Mouse (Mus musculus) kidney, embryonic 16.5 days (tissue): ENCODE measurements around the gene Tshr. TPM values are rescaled to one million over a fixed set of nuclear protein-coding genes. Genes with fewer than 3 reads are reported as not detected.
A peak's percentile ranks its signal among the peaks of the same experiment; 100 is the strongest.
"Not testable (repeated sequence)": the region's sequence is repeated elsewhere in the genome, so short reads cannot be mapped to it uniquely, and the experiment has no call there.

Experiments
- ATAC-seq: fragments of 200-750 bp; cut with Nextera tagmentation; 2 replicates; pipeline ENCODE4 v1.8.0; 2017; ENCODE audit warnings: moderate TSS enrichment; ENCODE audit not compliant: low FRiP score, low TSS enrichment
- H3K27ac ChIP-seq: fragments of 300-500 bp; sonication (generic); 2 replicates; pipeline ENCODE4 v1.5.1; 2014; ENCODE audit warnings: low read length
- H3K27me3 ChIP-seq: fragments of 300-500 bp; sonication (generic); 2 replicates; pipeline ENCODE4 v1.6.1; 2014; ENCODE audit warnings: low read length, control low read depth, mixed read lengths; ENCODE audit not compliant: insufficient read depth
- H3K36me3 ChIP-seq: fragments of 300-500 bp; sonication (generic); 2 replicates; pipeline ENCODE4 v1.6.1; 2014; ENCODE audit warnings: low read length, control low read depth, mixed read lengths; ENCODE audit not compliant: insufficient read depth
- H3K4me1 ChIP-seq: fragments of 300-500 bp; sonication (generic); 2 replicates; pipeline ENCODE4 v1.6.1; 2014; ENCODE audit warnings: low read length, control low read depth, mixed read lengths; ENCODE audit not compliant: insufficient read depth
- H3K4me2 ChIP-seq: fragments of 300-500 bp; sonication (generic); replicated peaks from 2 replicates; pipeline ENCODE4 v1.6.1; 2014; ENCODE audit warnings: low read depth, low read length
- H3K4me3 ChIP-seq: fragments of 300-500 bp; sonication (generic); 2 replicates; pipeline ENCODE4 v1.5.1; 2014; ENCODE audit warnings: mild to moderate bottlenecking, low read length
- H3K9ac ChIP-seq: fragments of 300-500 bp; sonication (generic); replicated peaks from 2 replicates; pipeline ENCODE4 v1.6.1; 2014; ENCODE audit warnings: low read length
- H3K9me3 ChIP-seq: fragments of 300-500 bp; sonication (generic); 2 replicates; pipeline ENCODE4 v1.6.1; 2016; ENCODE audit warnings: low read length, control low read depth
- WGBS: fragments of 180-500 bp; shearing (Covaris S2); extraction: QIAGEN DNeasy Blood & Tissue Kit; methylation state at CpG from one replicate; pipeline ENCODE4 v1.1.7; 2014; 5-methylcytosine and 5-hydroxymethylcytosine counted together
- polyA plus RNA-seq: library from polyadenylated mRNA; unstranded; fragments of >200 nt; fragmentation: Nextera tagmentation; extraction: Ambion mirVana; gene quantifications from 2 replicates; pipeline ENCODE4 v1.2.1, GENCODE M21; 2015

Tshr gene
- polyA plus RNA-seq, 1 experiment from 2014 or later = 0.81 TPM

DNA sequence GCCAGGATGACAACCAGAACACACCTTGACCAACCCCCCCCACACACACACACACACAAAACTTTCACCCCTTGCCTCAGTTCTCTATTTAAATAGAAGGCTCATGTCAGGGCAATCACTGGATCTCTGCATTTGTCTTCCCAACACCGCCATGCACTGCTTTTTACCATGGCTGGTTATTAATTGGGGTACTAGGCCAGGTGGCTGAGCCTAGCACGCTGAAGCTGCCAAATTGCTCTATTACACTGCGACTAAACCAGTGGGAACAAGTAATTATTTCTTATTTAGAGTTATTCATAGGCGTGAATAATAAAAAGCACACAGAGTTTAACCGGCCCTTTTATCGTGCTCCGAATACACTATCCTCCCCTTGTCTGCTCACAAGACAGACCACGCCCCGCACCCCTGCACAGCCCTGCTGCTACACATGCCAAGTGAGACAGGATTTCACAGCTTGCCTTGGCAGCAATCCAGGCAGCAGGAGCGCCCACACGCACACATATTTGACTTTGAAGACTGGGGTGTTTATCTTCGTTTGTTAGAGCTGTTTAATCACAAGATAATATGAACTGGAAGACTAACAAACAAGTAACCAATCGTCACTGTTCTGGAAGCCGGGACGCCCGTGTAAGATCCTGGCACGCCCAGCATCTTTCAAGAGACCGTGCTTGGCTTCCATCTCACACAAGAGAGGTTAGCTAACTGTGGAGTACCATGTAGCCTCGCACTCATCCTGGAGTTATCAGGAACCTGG lies 167.6 kb downstream of the Tshr start:
- Histone ChIP-seq H3K27ac (no peak overlapping the region), H3K36me3 (peaks cover 2% of the 10 kb centered on the region; the same call in 1 of the 2 replicates), H3K9me3 (no peaks in the 10 kb centered on the region), H3K4me1 (no peaks in the 10 kb centered on the region), H3K4me2 (no peak overlapping the region), H3K27me3 (no peaks in the 10 kb centered on the region), H3K9ac (no peak overlapping the region), H3K4me3 (no peak overlapping the region)
- 0 out of 2 replicates have a peak, but pooled peaks have one; percentile 63 for ATAC-seq
- WGBS = 65% methylated on average over 19 of the region's 19 CpGs

GRCm38 (mm10) chr12:91557358-91558005 lies 173.1 kb downstream of the Tshr start:
- not testable (repeated sequence) for H3K9ac ChIP-seq, H3K27me3 ChIP-seq
- WGBS = 87% methylated on average over 8 of the region's 8 CpGs

DNA sequence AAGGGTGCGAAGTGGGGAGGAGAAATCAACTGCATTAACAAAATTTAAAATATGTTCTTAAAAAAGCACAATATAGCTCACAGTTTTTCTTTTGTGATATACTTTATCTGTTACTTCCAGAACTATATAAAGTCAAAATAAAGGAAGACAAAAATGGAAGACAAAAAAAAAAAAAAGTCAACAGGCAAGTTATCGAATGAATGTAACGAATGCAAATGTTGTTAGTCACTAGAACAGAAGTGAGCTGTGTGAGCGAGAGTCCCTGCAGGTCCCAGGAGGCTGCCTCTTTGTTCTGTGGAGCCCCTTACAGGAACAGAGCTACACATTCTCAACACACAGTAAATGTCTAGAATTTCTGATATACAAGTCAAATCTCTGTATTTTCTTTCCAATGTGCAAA lies 173.8 kb downstream of the Tshr start:
- not testable (repeated sequence) for H3K4me1 ChIP-seq, H3K27me3 ChIP-seq, H3K27ac ChIP-seq, H3K4me2 ChIP-seq, ATAC-seq, H3K9ac ChIP-seq, H3K9me3 ChIP-seq, H3K4me3 ChIP-seq
- WGBS = 88% methylated on average over 4 of the region's 4 CpGs
- peaks cover 18% of the 10 kb centered on the region for H3K36me3 ChIP-seq

More at GRCm38 (mm10) chr12:91557358-91558005, 173.1 kb downstream of the Tshr start:
- not testable (repeated sequence) for H3K27ac ChIP-seq, H3K4me2 ChIP-seq, H3K4me1 ChIP-seq, H3K4me3 ChIP-seq, H3K9me3 ChIP-seq
- peaks cover 15% of the 10 kb centered on the region for H3K36me3 ChIP-seq
- peak; percentile 95 for ATAC-seq

- H3K27me3 ChIP-seq = no peaks in the 10 kb centered on the region
- H3K4me2 ChIP-seq = no peak overlapping the region
- WGBS = 91% methylated on average over 4 of the region's 4 CpGs
- no peak overlapping the region for H3K4me3 ChIP-seq
- H3K36me3 ChIP-seq = peaks cover 48% of the 10 kb centered on the region
- ATAC-seq = no peak
- H3K9me3 ChIP-seq = no peaks in the 10 kb centered on the region
- no peak overlapping the region for H3K9ac ChIP-seq
- no peaks in the 10 kb centered on the region for H3K4me1 ChIP-seq
- no peak overlapping the region for H3K27ac ChIP-seq
Observed at GRCm38 (mm10) chr12:91567145-91567544, 182.8 kb downstream of the Tshr start.

GRCm38 (mm10) chr12:91569255-91569654 lies 184.9 kb downstream of the Tshr start:
- no peak overlapping the region for H3K9ac ChIP-seq
- H3K9me3 ChIP-seq = no peaks in the 10 kb centered on the region
- H3K4me1 ChIP-seq = no peaks in the 10 kb centered on the region
- WGBS = 90% methylated on average over 3 of the region's 3 CpGs
- peaks cover 49% of the 10 kb centered on the region for H3K36me3 ChIP-seq
- H3K4me2 ChIP-seq = no peak overlapping the region
- no peak overlapping the region for H3K4me3 ChIP-seq
- H3K27me3 ChIP-seq = no peaks in the 10 kb centered on the region
- H3K27ac ChIP-seq = no peak overlapping the region
- no peak for ATAC-seq

GRCm38 (mm10) chr12:91571708-91572107 lies 187.3 kb downstream of the Tshr start:
- no peak overlapping the region for H3K4me3 ChIP-seq
- H3K36me3 ChIP-seq = peaks cover 49% of the 10 kb centered on the region
- H3K9me3 ChIP-seq = no peaks in the 10 kb centered on the region
- ATAC-seq = no peak
- no peak overlapping the region for H3K27ac ChIP-seq
- H3K4me1 ChIP-seq = no peaks in the 10 kb centered on the region
- no peak overlapping the region for H3K4me2 ChIP-seq
- no peaks in the 10 kb centered on the region for H3K27me3 ChIP-seq
- no peak overlapping the region for H3K9ac ChIP-seq
- 89% methylated on average over 2 of the region's 2 CpGs for WGBS

DNA sequence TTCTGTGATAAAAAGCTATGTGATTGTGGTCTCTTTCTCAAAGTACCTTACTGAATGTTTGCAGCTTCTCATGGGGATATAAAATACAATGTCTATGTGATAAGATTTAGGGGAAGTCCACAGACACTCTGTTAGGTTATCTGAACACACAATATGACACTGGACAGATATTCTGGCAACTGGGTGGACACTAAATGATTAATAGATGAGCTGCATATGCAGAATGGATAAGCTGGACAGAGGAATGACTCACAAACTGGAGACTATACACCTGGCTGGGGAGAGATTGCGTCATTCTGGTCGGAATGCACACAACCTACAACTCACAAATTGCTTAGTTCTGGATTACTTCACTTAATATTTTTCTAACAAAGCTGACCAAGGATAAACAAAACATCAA lies 195.3 kb downstream of the Tshr start:
- H3K36me3 ChIP-seq = peaks cover 34% of the 10 kb centered on the region
- WGBS = 84% methylated on average over 2 of the region's 2 CpGs

DNA sequence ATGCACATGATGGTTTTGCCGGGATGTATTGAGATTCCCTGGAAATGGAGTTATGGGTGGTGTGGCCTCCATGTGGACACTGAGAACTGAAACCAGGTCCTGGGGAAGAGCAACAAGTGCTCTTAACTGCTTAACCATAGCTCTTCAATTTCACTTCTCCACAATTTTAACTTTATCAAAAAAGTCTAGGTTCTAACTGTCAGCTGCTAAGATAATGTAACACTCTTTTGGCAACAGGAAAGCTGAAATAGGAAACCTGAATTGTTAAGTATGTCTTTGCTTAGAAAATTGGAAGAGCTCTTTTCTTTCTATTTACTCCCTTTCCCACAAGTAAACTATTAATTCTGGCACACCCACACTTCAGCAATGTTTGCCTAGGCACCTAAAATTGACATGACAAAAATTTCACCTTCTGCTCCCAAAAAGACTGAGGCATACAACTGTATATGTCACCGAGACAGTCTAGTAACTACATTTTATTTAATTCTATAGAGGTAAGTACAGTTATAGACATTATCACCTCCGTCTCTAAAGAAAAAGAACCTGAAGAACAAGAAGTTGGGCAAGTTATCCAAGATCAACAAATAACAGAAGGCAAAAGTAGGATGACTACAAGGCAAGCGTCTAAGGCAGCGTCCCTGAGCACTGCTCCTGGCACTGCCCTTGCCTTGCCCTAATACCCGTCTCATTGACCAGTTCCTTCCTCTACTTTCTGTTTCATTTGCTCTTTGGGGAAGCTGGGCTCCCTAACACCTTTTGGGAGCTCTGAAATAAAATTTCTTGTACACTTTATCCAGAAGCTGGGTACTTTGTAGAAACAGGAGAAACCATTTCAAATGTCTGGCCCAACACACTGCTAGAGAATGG lies 197.1 kb downstream of the Tshr start:
- Histone ChIP-seq H3K27me3 (no peaks in the 10 kb centered on the region), H3K4me2 (no peak overlapping the region), H3K9me3 (no peaks in the 10 kb centered on the region), H3K4me1 (peaks cover 11% of the 10 kb centered on the region; the same call in 1 of the 2 replicates), H3K27ac (no peak overlapping the region), H3K4me3 (no peak overlapping the region), H3K9ac (no peak overlapping the region), H3K36me3 (peaks cover 35% of the 10 kb centered on the region)
- no peak for ATAC-seq
- 85% methylated on average over 6 of the region's 6 CpGs for WGBS

More for the DNA sequence above, 195.3 kb downstream of the Tshr start:
- no peak overlapping the region for H3K9ac ChIP-seq
- no peaks in the 10 kb centered on the region for H3K9me3 ChIP-seq
- no peak overlapping the region for H3K27ac ChIP-seq
- H3K4me3 ChIP-seq = no peak overlapping the region
- no peak overlapping the region for H3K4me2 ChIP-seq
- no peaks in the 10 kb centered on the region for H3K27me3 ChIP-seq
- H3K4me1 ChIP-seq = peaks cover 11% of the 10 kb centered on the region; the same call in 1 of the 2 replicates
- no peak for ATAC-seq

GRCm38 (mm10) chr12:91582362-91583002 lies 198.1 kb downstream of the Tshr start:
- no peak overlapping the region for H3K27ac ChIP-seq
- peaks cover 31% of the 10 kb centered on the region for H3K36me3 ChIP-seq
- no peak for ATAC-seq
- WGBS = 66% methylated on average over 6 of the region's 6 CpGs
- peaks cover 18% of the 10 kb centered on the region for H3K4me1 ChIP-seq
- H3K4me2 ChIP-seq = no peak overlapping the region
- no peak overlapping the region for H3K9ac ChIP-seq
- no peak overlapping the region for H3K4me3 ChIP-seq
- no peaks in the 10 kb centered on the region for H3K9me3 ChIP-seq
- H3K27me3 ChIP-seq = no peaks in the 10 kb centered on the region
